13 mouse cellular contexts compared by ENCODE assay signal in the genomic region with DNA sequence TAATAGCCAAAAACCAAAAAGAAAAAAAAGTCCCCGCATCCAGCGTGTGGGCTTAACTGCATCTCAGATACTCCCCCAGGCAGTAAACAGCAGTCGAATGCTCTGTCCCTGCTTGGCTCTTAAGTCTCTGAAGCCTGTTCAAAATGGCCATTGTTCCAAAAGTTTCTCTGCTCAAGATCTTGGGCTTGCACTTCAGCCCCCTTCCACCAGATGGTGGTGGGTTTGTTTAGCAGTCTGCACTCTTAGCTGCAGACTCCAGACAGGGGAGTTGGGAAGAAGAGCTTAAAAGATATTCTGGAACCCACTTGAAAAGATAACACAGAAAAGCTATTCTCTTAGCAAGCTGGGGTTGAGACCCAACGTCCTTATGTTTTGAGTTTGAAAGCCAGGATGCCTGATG.
DNase-seq lines count a peak whose midpoint lies in the region; ATAC-seq and TF ChIP-seq lines count a peak whose summit lies in the region.
"Had no signal": no experiment of that assay in that cellular context is flagged by ENCODE, and none has a peak within 500 bp of the region (broad histone marks: within the 10 kb centered on the region; RNA-seq: fewer than 3 reads in every experiment).

No protein-coding gene starts in this region.

- H3K4me1 ChIP-seq in lung, embryonic 14.5 days (ENCODE audit: insufficient read depth) = no peaks in the 10 kb centered on the region
- H3K4me1 ChIP-seq in embryonic facial prominence, embryonic 10.5 days = no peaks in the 10 kb centered on the region
- H3K4me1 ChIP-seq in liver, embryonic 12.5 days = no peaks in the 10 kb centered on the region
- H3K4me1 ChIP-seq: kidney, embryonic 15.5 days had no signal

- CTCF ChIA-PET in Patski (lab: Charles Lee) = no interaction called here

- H3K27ac ChIP-seq in lung, embryonic 14.5 days (ENCODE audit: low read depth) = no peak overlapping the region
- H3K27ac ChIP-seq in embryonic facial prominence, embryonic 10.5 days (replicated peaks) = no peak overlapping the region
- no peak overlapping the region for H3K27ac ChIP-seq in liver, embryonic 12.5 days
- H3K27ac ChIP-seq: heart, adult 2 months; kidney, embryonic 15.5 days had no signal

- H3K4me3 ChIP-seq in lung, embryonic 14.5 days (ENCODE audit: low read depth, low read length) = no peak overlapping the region
- no peak overlapping the region for H3K4me3 ChIP-seq in embryonic facial prominence, embryonic 10.5 days
- no peak overlapping the region for H3K4me3 ChIP-seq in liver, embryonic 12.5 days
- H3K4me3 ChIP-seq: heart, adult 2 months; kidney, embryonic 15.5 days had no signal

- intact Hi-C loops in heart, postnatal 14 days (cut with DNase I) = no loop called here

- 71% methylated on average over 4 of the region's 4 CpGs for WGBS in lung, embryonic 14.5 days
- 61% methylated on average over 4 of the region's 4 CpGs for whole genome bisulfite sequencing in embryonic facial prominence, embryonic 10.5 days
- WGBS in liver, embryonic 12.5 days (ENCODE audit: insufficient replicate concordance) = 66% methylated on average over 4 of the region's 4 CpGs

- H3K27me3 ChIP-seq in lung, embryonic 14.5 days (ENCODE audit: insufficient read depth, low read length) = no peaks in the 10 kb centered on the region
- H3K27me3 ChIP-seq in Patski = no peaks in the 10 kb centered on the region
- H3K27me3 ChIP-seq in embryonic facial prominence, embryonic 10.5 days (replicated peaks; ENCODE audit: low read depth, poor library complexity, severe bottlenecking) = no peaks in the 10 kb centered on the region
- H3K27me3 ChIP-seq in liver, embryonic 12.5 days (replicated peaks) = no peaks in the 10 kb centered on the region
- H3K27me3 ChIP-seq: kidney, embryonic 15.5 days had no signal

- H3K9ac ChIP-seq in lung, embryonic 14.5 days = no peak overlapping the region
- no peak overlapping the region for H3K9ac ChIP-seq in liver, embryonic 12.5 days
- H3K9ac ChIP-seq: kidney, embryonic 15.5 days had no signal

- in situ Hi-C loops in Patski (cut with MboI; ENCODE audit: low pct_unique_long_range_greater_than_20kb) = no loop called here

- TF ChIP-seq CTCF in lung, embryonic 14.5 days (IDR thresholded peaks at IDR 0.05; ENCODE audit: low read depth) = peak; percentile 24; the same call in 1 of the 2 replicates
- peak; percentile 36 for TF ChIP-seq CTCF in Patski (IDR thresholded peaks at IDR 0.05)

- no peaks in the 10 kb centered on the region for H3K36me3 ChIP-seq in lung, embryonic 14.5 days (ENCODE audit: insufficient read depth)
- no peaks in the 10 kb centered on the region for H3K36me3 ChIP-seq in embryonic facial prominence, embryonic 10.5 days (replicated peaks)
- no peaks in the 10 kb centered on the region for H3K36me3 ChIP-seq in liver, embryonic 12.5 days
- H3K36me3 ChIP-seq: kidney, embryonic 15.5 days had no signal

- DNase-seq in heart, adult 11 months = peak; percentile 11
- DNase-seq in heart, postnatal 14 days = no peak
- DNase-seq in lung, embryonic 14.5 days = peak; percentile 37
- DNase-seq in lung, postnatal 14 days = no peak
- no peak for DNase-seq in Patski (ENCODE audit: low read depth, low spot score)
- DNase-seq in embryonic facial prominence, embryonic 10.5 days (ENCODE audit: low spot score) = peak; percentile 11
- no peak for DNase-seq in cerebellum, postnatal 25 days
- DNase-seq: adrenal gland, adult 2 months; heart, adult 2 months; heart, postnatal 4 days; thymus, postnatal 25 days had no signal

- no peak overlapping the region for H3K4me2 ChIP-seq in lung, embryonic 14.5 days
- no peak overlapping the region for H3K4me2 ChIP-seq in liver, embryonic 12.5 days
- H3K4me2 ChIP-seq: kidney, embryonic 15.5 days had no signal

- POLR2A ChIA-PET in Patski (lab: Charles Lee) = no interaction called here

- H3K9me3 ChIP-seq in lung, embryonic 14.5 days (ENCODE audit: low read depth, low read length) = no peaks in the 10 kb centered on the region
- H3K9me3 ChIP-seq in embryonic facial prominence, embryonic 10.5 days = no peaks in the 10 kb centered on the region
- H3K9me3 ChIP-seq in liver, embryonic 12.5 days (replicated peaks) = no peaks in the 10 kb centered on the region
- H3K9me3 ChIP-seq: kidney, embryonic 15.5 days had no signal

- no peak for ATAC-seq in lung, embryonic 14.5 days (ENCODE audit: insufficient read depth)
- ATAC-seq in Patski = no peak
- ATAC-seq in liver, embryonic 12.5 days = no peak

Comparison
In these comparisons a context has a peak if more than half of its experiments do, and no peak if none do; other contexts are left out.
1. DNase-seq: peak in heart, adult 11 months (single experiment), lung, embryonic 14.5 days (single experiment) and embryonic facial prominence, embryonic 10.5 days (single experiment); none in heart, postnatal 14 days (0 of 2), lung, postnatal 14 days (single experiment), Patski (single experiment) and cerebellum, postnatal 25 days (0 of 2).